Mouse (Mus musculus): ENCODE measurements around the gene Wdr20. TPM values are rescaled to one million over a fixed set of nuclear protein-coding genes. Genes with fewer than 3 reads are reported as not detected.

The Wdr20 gene
- total and polyA plus RNA-seq, 3 experiments = 17.9 to 26.2 (median 22.8) TPM

GRCm38 (mm10) chr12:110840348-110841198 is 102.8 kb downstream of the Wdr20 start, which contains the start of gene Mok:
TSS of gene Mok (minus strand) at chr12:110840939.
- peak; percentile 94 for DNase-seq (ENCODE audit: extremely low read depth)
- Histone ChIP-seq H3K9ac (ENCODE audit: insufficient read depth, low read depth) (peak within 1 kb of the TSS; percentile 42; the same call in 1 of the 2 replicates), H3K36me3 (replicated peaks in 1 of 2; ENCODE audit: control insufficient read depth in 1 of 2, insufficient read depth in 1 of 2, low read length in 1 of 2) (no peaks in the 10 kb centered on the region), H3K79me2 (replicated peaks; ENCODE audit: control insufficient read depth, extremely low read depth, insufficient read depth, poor library complexity, severe bottlenecking) (no peaks in the 10 kb centered on the region), H3K27ac (ENCODE audit: insufficient read depth, low read depth) (no peak within 1 kb of the TSS), H3K4me2 (ENCODE audit: insufficient read depth, low read depth, poor library complexity, severe bottlenecking) (peak within 1 kb of the TSS; percentile 73), H3K9me3 (replicated peaks; ENCODE audit: low read length) (no peaks in the 10 kb centered on the region), H3K4me3 (replicated peaks in 1 of 3; ENCODE audit: low read depth in 2 of 3, low read length in 2 of 3, poor library complexity in 1 of 3) (peak within 1 kb of the TSS; percentile 63 to 81 (median 67)), H3K27me3 (replicated peaks) (peaks cover 10% of the 10 kb centered on the region), H3K4me1 (ENCODE audit: control insufficient read depth in 1 of 2, insufficient read depth in 2 of 2) (peaks cover 3 to 41% of the 10 kb centered on the region in 2 experiments; a peak in 2 of 4 replicates)
- in situ Hi-C loops (cut with MboI; ENCODE audit: low pct_ligation_motif_present, low pct_unique_long_range_greater_than_20kb, low sequenced_read_pairs) = loop anchor here (5.0 to 10.0 kb wide), 3 partner anchors 106 to 423 kb away; partner anchors contain the start of gene Wdr20
- dilution Hi-C loops (cut with MboI; ENCODE audit: extremely low pct_ligation_motif_present, extremely low pct_unique_long_range_greater_than_20kb, low sequenced_read_pairs) = no loop called here
- TF ChIP-seq USF1 (IDR thresholded peaks at IDR 0.05; ENCODE audit: low read depth, low read length) (no peak), ZNF384 (IDR thresholded peaks at IDR 0.05; ENCODE audit: low read depth, low read length) (no peak), RCOR1 (conservative IDR thresholded peaks at IDR 0.05; ENCODE audit: low read depth, low read length) (no peak), CHD1 (IDR thresholded peaks at IDR 0.05; ENCODE audit: low read depth, low read length) (no peak), IRF4 (IDR thresholded peaks at IDR 0.05; ENCODE audit: low read depth, low read length) (no peak), ZMIZ1 (IDR thresholded peaks at IDR 0.05; ENCODE audit: low read depth, low read length) (no peak), PAX5 (IDR thresholded peaks at IDR 0.05; ENCODE audit: low read length) (no peak), HCFC1 (IDR thresholded peaks at IDR 0.05; ENCODE audit: low read depth, low read length) (peak; percentile 65), MAX (IDR thresholded peaks at IDR 0.05; ENCODE audit: low read length) (no peak), ELF1 (IDR thresholded peaks at IDR 0.05; ENCODE audit: low read depth, low read length) (0 out of 2 replicates have a peak, but pooled peaks have one; percentile 15), SIN3A (IDR thresholded peaks at IDR 0.05; ENCODE audit: low read length) (peak; percentile 26; the same call in 1 of the 2 replicates), POLR2AphosphoS2 (IDR thresholded peaks at IDR 0.05; ENCODE audit: low read depth, low read length) (no peak), SMC3 (IDR thresholded peaks at IDR 0.05; ENCODE audit: low read depth, low read length) (no peak), EP300 (IDR thresholded peaks at IDR 0.05; ENCODE audit: low read length) (no peak), NRF1 (IDR thresholded peaks at IDR 0.05; ENCODE audit: low read depth, low read length) (peak; percentile 96), CTCF (conservative IDR thresholded peaks at IDR 0.05 in 1 of 2, IDR thresholded peaks at IDR 0.05 in 1 of 2; ENCODE audit: low read depth in 2 of 2, low read length in 2 of 2) (no peak), ZKSCAN1 (IDR thresholded peaks at IDR 0.05; ENCODE audit: borderline replicate concordance, low read depth, low read length) (no peak), E2F4 (IDR thresholded peaks at IDR 0.05; ENCODE audit: insufficient replicate concordance, low read depth, low read length) (no peak), BHLHE40 (IDR thresholded peaks at IDR 0.05; ENCODE audit: low read depth, low read length) (no peak), MAZ (IDR thresholded peaks at IDR 0.05; ENCODE audit: low read depth, low read length) (0 out of 2 replicates have a peak, but pooled peaks have one; percentile 44), MYC (IDR thresholded peaks at IDR 0.05; ENCODE audit: low read depth, low read length) (no peak), GABPA (IDR thresholded peaks at IDR 0.05; ENCODE audit: insufficient replicate concordance, low read depth, low read length) (no peak), MAFK (IDR thresholded peaks at IDR 0.05; ENCODE audit: insufficient replicate concordance, low read length) (no peak), UBTF (IDR thresholded peaks at IDR 0.05; ENCODE audit: low read depth, low read length) (no peak), MXI1 (IDR thresholded peaks at IDR 0.05; ENCODE audit: low read depth, low read length) (peak; percentile 95), TBP (conservative IDR thresholded peaks at IDR 0.05; ENCODE audit: low read depth, low read length) (peak; percentile 94), POLR2A (IDR thresholded peaks at IDR 0.05; ENCODE audit: low read depth, low read length) (peak; percentile 51; the same call in 1 of the 2 replicates), MEF2A (IDR thresholded peaks at IDR 0.05; ENCODE audit: borderline replicate concordance, low read depth, low read length) (no peak), KAT2A (IDR thresholded peaks at IDR 0.05; ENCODE audit: insufficient replicate concordance, low read length) (no peak), CHD2 (IDR thresholded peaks at IDR 0.05; ENCODE audit: low read length) (no peak), ZC3H11A (IDR thresholded peaks at IDR 0.05; ENCODE audit: low read depth, low read length) (no peak), JUN (IDR thresholded peaks at IDR 0.05; ENCODE audit: insufficient read depth, low read depth, low read length) (no peak), ETS1 (conservative IDR thresholded peaks at IDR 0.05; ENCODE audit: low read depth, low read length) (no peak), TCF12 (IDR thresholded peaks at IDR 0.05; ENCODE audit: low read depth, low read length) (no peak), USF2 (conservative IDR thresholded peaks at IDR 0.05; ENCODE audit: low read depth, low read length) (no peak), NELFE (IDR thresholded peaks at IDR 0.05; ENCODE audit: low read depth, low read length) (peak; percentile 73), JUND (conservative IDR thresholded peaks at IDR 0.05; ENCODE audit: low read depth, low read length) (no peak), RAD21 (IDR thresholded peaks at IDR 0.05; ENCODE audit: low read depth, low read length) (no peak; the same call in 1 of the 2 replicates)

Measured in CH12.LX (cell line).